In the genomic region with DNA sequence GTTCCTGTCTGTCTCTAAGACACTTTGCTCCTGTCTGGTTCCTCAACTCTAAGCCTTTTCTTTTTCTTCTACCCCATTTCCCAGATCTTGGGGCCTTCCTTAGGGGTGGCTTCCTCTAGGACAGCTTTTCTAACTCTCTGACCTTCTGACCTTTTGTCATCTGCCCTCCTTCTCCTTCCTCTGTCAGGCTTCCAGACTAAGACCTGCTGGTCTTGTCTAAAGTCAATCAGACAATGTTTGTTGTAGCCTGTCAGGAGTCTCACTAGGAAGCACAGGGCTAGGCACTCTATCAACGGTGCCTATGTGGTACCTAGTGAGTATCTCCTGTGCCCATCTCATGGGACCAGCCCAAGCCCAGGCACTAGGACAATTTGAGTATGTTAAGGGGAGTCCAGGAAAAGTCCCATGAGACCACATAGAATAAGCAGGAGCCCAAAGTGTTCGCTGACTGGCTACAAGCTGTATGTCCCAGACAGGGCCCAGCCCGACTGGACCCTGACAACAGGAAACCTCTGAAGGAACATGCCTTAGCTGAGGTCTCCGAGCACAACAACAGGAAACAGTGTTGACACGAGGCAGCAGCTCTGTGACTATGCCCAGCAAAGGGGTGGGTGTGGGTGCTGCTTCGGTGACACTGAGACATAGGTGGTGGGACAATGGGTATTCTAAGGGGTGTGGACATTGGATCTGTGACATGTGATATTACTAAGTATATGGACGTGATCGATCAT, we compare ENCODE assay signal across 8 mouse cellular contexts. TPM values are rescaled to one million over a fixed set of nuclear protein-coding genes. Genes with fewer than 3 reads are reported as not detected.
DNase-seq lines count a peak whose midpoint lies in the region.

No protein-coding gene starts in this region.

- DNase-seq in heart, adult 18-20 months = peak; percentile 63 to 82
- no peak for DNase-seq in heart, postnatal 10 days
- DNase-seq in kidney, adult 8-10 months = peak; percentile 57
- peak; percentile 71 for DNase-seq in lung, postnatal 36 days
- no peak for DNase-seq in frontal cortex, postnatal 25 days (ENCODE audit: low spot score in 2 of 2)
- DNase-seq in right cerebral cortex, adult 18-20 months = no peak
- DNase-seq in left cerebral cortex, postnatal 25 days (ENCODE audit: low spot score in 2 of 2) = no peak

- intact Hi-C loops in heart, postnatal 10 days (cut with DNase I) = no loop called here
- intact Hi-C loops in left cerebral cortex, postnatal 25 days (cut with DNase I) = no loop called here

- H3K4me1 ChIP-seq in brown adipose tissue, adult 24 weeks (ENCODE audit: control insufficient read depth, insufficient read depth, insufficient read length, low read length) = peaks cover 53% of the 10 kb centered on the region

- peak overlapping the region; percentile 98 for H3K27ac ChIP-seq in brown adipose tissue, adult 24 weeks (replicated peaks; ENCODE audit: low read depth, low read length)

- no peak overlapping the region for H3K4me3 ChIP-seq in brown adipose tissue, adult 24 weeks (ENCODE audit: insufficient read depth, low read depth, low read length)

RNA-seq across cellular contexts. Expression of gene Pde2a, which starts 44.5 kb away (rescaled TPM):
- total RNA-seq in heart, adult 18-20 months (2021) = 10 to 100 TPM; 43.4 to 49.6 TPM
- 10 to 100 TPM; 65.2 to 70.1 TPM for total RNA-seq in heart, postnatal 10 days (2021)
- 2.6 and 12.2 TPM in 2 replicates for polyA plus RNA-seq in brown adipose tissue, adult 24 weeks (2012; ENCODE audit: insufficient read depth, insufficient read length, missing spikeins)
- total RNA-seq in left cerebral cortex, postnatal 25 days (2021) = 100 to 1,000 TPM; 377 to 383 TPM

RNA-seq across cellular contexts. Expression of gene Gm45837, which starts 55.3 kb away (rescaled TPM):
- 1 to 10 TPM; 2.6 to 3.0 TPM for total RNA-seq in heart, adult 18-20 months (2021)
- total RNA-seq in heart, postnatal 10 days (2021) = not detected
- 16.1 TPM in 1 of 2 replicates, not detected in the other for polyA plus RNA-seq in brown adipose tissue, adult 24 weeks (2012; ENCODE audit: insufficient read depth, insufficient read length, missing spikeins)
- total RNA-seq in left cerebral cortex, postnatal 25 days (2021) = not detected

Comparison
In these comparisons a context has a peak if more than half of its experiments do, and no peak if none do; other contexts are left out.
1. DNase-seq: peak in heart, adult 18-20 months (2 of 2), kidney, adult 8-10 months (2 of 2) and lung, postnatal 36 days (single experiment); none in heart, postnatal 10 days (0 of 2), frontal cortex, postnatal 25 days (0 of 2), right cerebral cortex, adult 18-20 months (single experiment) and left cerebral cortex, postnatal 25 days (0 of 2).
2. RNA of gene Pde2a, which starts 44.5 kb away (total RNA-seq): 377 to 383 TPM in left cerebral cortex, postnatal 25 days; 65.2 to 70.1 TPM in heart, postnatal 10 days and 43.4 to 49.6 TPM in heart, adult 18-20 months; every median in the first group is over 4 times any median in the second.